Mouse (Mus musculus): Measurements from ENCODE around the gene Fam189a1.

GRCm38 (mm10) chr7:65149040-65149439, 7.3 kb downstream of the Fam189a1 start:
- no peak for TF ChIP-seq CTCF (IDR thresholded peaks at IDR 0.05; ENCODE audit: borderline replicate concordance, insufficient read depth, low read depth, low read length)
- TF ChIP-seq POLR2A (IDR thresholded peaks at IDR 0.05; ENCODE audit: borderline replicate concordance, insufficient read depth, low read length), result no peak
